Mouse (Mus musculus) adrenal gland, postnatal 25 days (tissue): ENCODE results near the gene Tiprl. TPM values are rescaled to one million over a fixed set of nuclear protein-coding genes. Genes with fewer than 3 reads are reported as not detected.
A peak's percentile ranks its signal among the peaks of the same experiment; 100 is the strongest.

ENCODE experiments used
- DNase-seq: peaks from one replicate; pipeline ENCODE4 v3.0.0; 2021; ENCODE audit warnings: mixed read lengths
- total RNA-seq: library from RNA; stranded (reverse); gene quantifications from 2 replicates; pipeline ENCODE4 v1.2.3, GENCODE M21; 2021

Tiprl gene
- total RNA-seq, 1 experiment from 2014 or later: 54.2 TPM

- no peak for DNase-seq
Measured at GRCm38 (mm10) chr1:165201445-165202012, 35.3 kb downstream of the Tiprl start.

- no peak for DNase-seq
Measured at GRCm38 (mm10) chr1:165200748-165201147, 36.0 kb downstream of the Tiprl start.

- no peak for DNase-seq
Measured at GRCm38 (mm10) chr1:165199639-165200038, 37.2 kb downstream of the Tiprl start.

GRCm38 (mm10) chr1:165198951-165199350 lies 37.8 kb downstream of the Tiprl start:
- DNase-seq: no peak

GRCm38 (mm10) chr1:165197875-165198274 lies 38.9 kb downstream of the Tiprl start:
- DNase-seq: no peak

DNA sequence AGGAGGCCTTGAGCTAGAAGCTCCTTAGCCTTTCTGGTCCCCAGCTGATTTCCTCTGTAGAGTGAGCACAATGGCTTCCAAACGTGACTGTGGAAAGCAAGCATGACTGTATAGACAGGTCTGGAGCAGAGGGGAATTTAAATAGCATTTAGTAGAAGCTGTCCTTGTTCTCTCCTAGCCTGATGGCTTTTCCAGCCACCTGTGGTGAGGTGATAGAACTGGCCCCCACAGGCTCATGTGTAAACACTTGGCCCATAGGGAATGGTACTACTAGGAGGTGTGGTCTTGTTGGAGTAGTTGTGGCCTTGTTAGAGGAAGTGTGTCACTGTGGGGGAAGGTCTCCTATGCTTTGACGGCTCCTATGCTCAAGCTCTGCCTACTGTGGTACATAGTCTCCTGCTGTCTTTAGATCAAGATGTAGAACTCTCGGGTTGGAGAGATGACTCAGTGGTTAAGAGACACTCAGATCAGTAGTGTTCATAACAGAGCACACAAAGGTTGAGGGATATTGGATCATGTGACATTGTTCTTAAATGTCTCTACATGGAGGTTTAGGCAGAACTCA lies 41.3 kb downstream of the Tiprl start:
- no peak for DNase-seq

DNA sequence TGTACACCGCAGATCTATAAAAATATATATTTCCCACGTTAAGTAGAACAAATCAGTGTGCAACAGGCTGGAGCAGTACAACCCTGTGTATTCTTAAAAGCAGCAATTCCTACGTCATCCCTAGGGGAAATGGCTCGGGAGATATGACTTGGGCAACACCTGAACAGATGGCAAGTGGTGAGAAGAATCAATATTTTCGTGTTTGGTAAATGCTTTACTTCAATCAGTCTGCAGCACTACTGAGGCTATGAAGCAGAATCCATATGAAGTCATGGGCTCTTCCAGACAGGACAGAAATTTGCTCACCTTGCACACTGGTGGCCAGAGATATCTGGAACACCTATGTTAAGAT lies 42.2 kb downstream of the Tiprl start:
- DNase-seq: no peak

DNA sequence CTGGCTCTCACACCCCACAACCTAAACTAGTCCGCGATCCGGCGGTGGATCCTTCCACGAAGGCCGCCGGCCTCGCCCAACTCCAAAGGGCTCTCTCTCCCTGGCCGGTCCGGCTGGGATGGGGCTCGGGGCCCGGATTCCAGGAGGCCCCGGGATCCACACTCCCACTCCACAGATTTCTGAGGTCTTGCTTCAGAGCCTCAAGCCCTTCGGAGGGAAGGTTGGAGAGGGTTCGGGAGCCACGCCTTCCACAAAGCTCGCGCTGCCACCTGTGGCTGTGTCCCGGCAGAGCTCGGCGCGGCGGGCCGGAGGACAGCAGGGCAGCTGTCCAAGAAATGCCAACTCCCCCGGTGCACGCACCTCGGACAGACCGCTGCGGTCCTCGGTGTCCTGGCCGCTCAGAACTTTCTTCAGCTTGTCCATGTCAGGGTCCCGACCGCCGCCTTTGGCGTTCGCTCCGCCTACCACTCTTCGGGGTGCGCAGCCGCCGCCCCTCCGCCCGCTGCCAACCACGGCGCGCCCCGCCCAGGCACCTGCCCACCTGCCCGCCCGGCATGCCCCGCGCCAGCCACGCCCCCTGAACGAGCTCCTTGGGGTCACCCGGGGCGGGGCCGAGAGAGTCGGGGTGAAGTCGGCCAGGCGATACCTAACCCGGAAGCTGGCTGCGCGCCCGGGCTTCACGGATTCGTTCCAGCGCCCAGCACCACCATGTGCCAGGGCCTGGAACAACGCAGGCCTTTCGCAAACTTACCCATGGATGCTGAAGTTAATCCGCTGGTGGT lies 42.7 kb downstream of the Tiprl start, which contains the start of gene Sft2d2:
Gene Sft2d2 (minus strand): TSS at position 559 of the 782 bp plus-strand sequence.
- DNase-seq: peak; percentile 96

DNA sequence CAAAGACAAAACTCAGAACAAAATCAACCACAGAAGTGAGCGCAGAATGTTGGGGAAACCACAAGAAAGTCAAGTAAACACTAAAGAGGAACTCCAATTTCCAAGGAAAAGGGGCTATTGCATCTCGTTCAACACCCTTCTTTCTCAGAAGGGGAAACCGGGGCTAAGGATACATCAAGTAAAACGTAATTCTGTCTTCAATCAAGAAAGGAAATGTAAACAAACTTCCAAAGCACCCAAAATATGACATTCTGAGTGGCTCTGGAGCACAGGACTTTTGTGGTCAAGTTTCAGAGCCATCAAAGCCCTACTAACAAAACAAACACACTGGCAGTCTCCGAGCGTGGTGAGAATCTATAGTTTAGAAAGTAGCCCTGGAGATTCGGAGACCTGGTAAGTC lies 43.4 kb downstream of the Tiprl start:
- no peak for DNase-seq

DNA sequence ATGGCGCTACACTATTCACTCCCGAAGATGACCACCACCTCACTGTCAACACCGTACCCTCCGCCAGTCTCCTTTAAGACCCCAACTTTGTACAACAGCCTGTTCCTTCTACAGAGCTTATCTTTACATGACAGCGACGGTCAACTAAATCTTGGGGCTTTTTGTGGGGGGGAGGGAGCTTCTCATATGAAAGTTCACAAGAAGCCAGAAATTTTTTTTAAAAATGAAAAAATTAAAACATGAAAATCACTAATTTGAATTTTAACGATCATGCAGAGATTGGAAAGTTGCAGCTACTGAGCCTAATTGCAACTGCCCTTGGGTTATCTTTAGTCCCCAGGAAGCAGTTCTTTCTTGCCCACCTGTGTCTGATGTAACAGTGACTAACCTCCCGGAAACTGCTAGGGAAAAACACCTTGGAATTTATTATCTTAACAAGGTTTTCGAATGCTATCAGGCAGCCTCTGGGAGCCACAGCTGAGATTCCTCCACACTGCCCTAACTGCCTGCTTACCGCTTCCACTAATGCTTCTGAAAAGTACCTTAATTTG lies 44.0 kb downstream of the Tiprl start:
- no peak for DNase-seq

DNA sequence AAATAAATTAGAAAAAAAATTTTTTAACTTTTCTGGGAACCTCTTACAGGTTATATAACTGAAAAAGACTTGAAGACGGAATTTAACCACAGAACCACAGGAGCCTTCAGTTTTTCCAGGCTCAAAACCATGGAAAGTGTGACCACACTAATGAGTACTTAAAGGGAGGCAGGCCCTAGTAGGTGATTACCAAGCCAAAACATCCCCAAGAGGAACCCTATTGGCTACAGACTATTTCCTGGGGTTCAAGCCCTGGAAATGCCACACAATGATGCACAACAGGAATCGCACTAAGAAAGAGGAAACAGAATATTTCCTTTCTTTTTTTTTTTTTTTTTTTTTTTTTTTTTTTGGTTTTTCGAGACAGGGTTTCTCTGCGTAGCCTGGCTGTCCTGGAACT lies 44.7 kb downstream of the Tiprl start:
- DNase-seq: no peak

DNA sequence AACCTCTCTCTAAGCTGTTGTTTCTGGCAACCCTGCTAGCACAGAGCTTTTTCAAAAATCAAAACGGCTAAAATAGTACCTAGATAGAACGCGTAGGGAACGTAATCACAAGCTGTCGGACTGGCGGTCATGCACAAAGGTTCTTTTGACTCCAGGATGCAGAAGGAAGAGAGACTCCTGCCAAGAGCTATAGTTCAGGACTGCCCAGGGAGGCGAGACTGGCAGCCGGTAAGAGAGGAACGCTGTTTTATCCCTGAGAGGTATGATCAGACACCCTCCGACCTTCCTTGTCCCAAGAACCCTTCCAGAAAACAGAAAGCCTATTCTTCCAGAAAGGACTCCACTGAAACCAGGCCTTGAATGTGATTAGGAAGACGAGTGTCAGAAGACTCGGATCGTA lies 45.2 kb downstream of the Tiprl start:
- DNase-seq: no peak

DNA sequence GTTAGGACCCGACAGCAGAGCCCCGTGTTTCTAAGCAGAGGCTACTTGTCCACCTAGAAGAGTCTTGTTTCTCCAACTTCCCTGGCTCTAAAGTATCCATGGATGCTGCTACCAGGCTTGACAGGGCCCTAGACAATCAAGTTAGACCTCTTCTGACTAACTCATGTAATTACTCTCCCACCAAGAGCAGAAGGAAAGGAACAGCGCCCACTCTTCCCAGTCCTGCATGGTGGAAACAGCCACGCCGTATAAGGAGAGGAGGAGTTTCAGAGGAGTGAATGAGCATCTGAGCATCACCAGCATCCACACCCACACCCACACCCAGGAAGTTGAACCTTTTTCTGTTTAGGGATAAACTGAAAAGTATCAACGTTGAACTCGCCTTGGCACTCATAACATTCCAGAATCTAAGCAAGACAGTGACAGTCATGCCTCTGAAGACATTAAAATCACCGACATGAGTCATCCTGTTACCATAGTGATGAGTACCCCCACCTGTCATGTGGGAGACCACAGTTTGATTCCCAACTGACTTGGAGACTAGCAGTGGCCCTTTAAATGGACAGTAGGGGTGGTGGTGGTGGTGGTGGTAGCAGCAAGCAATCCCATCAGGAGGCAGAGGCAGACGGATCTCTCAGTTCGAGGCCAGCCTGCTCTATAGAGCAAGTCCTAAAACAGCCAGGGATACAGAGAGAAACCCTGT lies 46.1 kb downstream of the Tiprl start:
- DNase-seq: no peak

GRCm38 (mm10) chr1:165190068-165190467 lies 46.7 kb downstream of the Tiprl start:
- DNase-seq: no peak

DNA sequence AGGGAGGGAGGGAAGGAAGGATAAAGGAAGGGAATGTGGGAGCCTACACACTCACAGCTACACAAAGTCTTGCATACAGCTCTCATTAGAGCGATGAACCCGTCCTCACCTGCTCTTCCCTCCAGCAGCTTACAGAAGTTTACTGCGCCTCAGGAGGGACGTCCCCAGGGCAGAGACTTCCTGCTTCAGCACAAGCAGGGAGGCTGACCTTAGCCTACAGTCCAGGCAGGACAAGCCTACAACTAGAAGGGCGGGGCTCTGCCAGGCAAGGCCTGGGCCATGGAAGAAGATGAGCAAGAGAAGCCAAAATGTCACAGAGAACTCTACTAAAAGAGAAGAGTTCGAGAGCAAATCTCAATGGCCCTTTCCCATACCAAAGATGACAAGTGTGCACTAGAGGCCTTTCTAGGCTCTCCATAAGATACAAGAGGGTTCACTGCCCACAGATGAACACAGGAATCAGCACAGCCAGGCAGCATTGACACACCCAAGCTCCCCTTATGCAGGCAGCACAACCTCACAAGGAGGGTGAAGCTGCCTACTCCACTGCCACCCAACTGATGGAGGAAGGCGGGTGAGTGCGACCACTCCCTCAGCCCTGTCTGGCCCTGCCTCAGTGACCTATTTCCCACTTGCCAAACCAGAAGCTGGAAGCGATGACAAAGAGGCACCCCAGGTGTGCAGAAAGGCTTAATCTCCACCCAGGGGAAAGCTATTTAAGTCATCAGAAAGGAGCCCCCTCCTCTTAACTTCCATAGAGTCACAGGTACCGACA lies 47.8 kb downstream of the Tiprl start:
- DNase-seq: no peak

DNA sequence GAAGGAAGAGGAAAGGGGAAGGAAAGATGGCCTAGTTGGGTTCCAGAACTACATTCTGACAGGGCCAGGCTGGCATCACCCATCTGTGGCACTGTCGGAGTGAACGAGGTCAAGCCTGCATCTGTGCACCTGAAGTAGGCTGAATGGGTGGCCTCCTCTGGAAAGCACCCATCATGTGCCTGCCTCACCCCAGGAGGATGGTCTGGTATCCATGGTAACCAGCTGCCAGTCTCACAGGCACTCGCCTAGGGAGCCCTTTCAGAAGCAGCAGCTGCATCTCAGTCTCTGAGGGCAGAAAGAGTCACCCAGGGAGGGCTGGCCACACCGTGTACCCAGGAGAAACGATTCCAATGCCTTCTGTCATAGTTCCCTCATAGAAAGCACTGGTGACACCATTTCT lies 49.4 kb downstream of the Tiprl start:
- no peak for DNase-seq

- no peak for DNase-seq
Measured at GRCm38 (mm10) chr1:165186491-165186890, 50.3 kb downstream of the Tiprl start.

GRCm38 (mm10) chr1:165185116-165185515 lies 51.7 kb downstream of the Tiprl start:
- no peak for DNase-seq

- no peak for DNase-seq
Measured at GRCm38 (mm10) chr1:165184178-165184577, 52.6 kb downstream of the Tiprl start.

DNA sequence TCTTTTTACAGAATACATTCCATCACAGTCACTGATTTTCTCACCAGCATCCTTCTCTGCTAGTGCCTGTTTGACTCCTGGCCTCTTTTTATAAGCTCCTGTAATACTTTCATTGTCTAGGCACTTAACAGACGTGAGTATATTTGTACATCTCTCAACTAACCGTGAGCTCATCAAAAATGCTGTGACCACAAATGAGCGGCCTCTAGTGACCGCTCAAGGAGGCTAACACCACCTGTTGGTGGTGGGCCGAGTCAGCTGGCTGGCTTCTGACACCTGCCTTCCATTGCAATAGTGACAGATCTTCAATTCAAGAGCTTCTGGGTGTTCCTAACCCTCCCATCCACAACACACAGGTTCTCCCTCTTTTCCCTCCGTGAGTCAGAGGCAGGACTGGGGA lies 53.4 kb downstream of the Tiprl start:
- no peak for DNase-seq

DNA sequence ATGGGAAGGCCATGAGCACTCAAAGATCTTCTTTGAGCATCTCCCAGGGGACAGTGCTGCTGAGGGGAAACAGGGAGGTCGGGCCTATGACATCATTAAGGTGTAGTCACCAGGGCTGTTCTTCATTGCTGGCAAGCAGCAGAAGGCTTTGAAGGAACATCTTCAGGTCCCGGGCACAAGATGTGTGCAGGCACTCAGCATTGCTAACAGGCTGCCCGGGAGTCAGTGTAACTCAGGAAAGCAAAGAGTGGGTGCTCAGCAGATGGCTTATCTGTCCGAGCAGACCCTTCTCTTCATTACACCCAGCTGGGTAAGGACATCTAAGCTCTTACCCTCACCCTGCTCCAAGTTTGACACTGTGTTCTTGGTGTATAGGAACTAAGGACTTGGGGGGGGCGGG lies 57.5 kb downstream of the Tiprl start:
- no peak for DNase-seq

DNA sequence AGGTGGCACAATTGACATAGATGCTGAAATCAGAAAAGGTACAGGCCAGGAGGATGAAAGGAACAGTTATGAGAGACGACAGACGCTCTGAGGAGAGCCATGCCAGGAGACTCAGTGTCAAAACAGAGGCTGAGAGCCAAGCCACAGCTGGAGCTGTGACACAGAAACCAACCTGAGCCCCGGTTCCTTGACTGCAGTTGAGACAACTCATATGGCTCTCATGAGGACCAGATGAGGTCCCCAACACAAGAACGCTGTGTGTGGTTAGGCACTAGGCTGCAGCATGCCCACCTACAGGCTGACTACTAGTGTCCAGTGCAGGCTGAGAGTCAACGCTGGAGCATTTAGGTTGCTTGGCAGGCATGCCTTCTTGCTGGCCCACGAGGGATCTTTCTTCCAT lies 58.7 kb downstream of the Tiprl start:
- no peak for DNase-seq
